Mouse (Mus musculus) MEL (cell line): ENCODE data around the gene Cfap299. TPM values are rescaled to one million over a fixed set of nuclear protein-coding genes. Genes with fewer than 3 reads are reported as not detected.

ENCODE experiments used
- DNase-seq: peaks from one replicate; pipeline ENCODE4 v3.0.0; 2011; ENCODE audit warnings: low read depth, low spot score
- H3K27ac ChIP-seq: 2 replicates; pipeline ENCODE4 v1.5.1; 2012; ENCODE audit warnings: low read depth, mild to moderate bottlenecking, control low read depth, low read length, moderate library complexity; ENCODE audit not compliant: control insufficient read depth
- H3K27me3 ChIP-seq, 2 experiments: fragments of 150-350 bp in 1 of 2; sonication (generic) in 1 of 2; 2 replicates each; pipeline ENCODE4 v1.6.1; 2012; ENCODE audit warnings: low read length in 2 of 2, mild to moderate bottlenecking in 2 of 2, improper control_type of control experiment in 1 of 2, moderate library complexity in 1 of 2; ENCODE audit not compliant: insufficient read depth in 2 of 2, control insufficient read depth in 1 of 2
- H3K36me3 ChIP-seq, 2 experiments: 2 replicates each; pipeline ENCODE4 v1.6.1; 2012 to 2014; ENCODE audit warnings: low read length in 2 of 2, improper control_type of control experiment in 1 of 2, inconsistent platforms in 1 of 2, mild to moderate bottlenecking in 1 of 2; ENCODE audit not compliant: insufficient read depth in 2 of 2, control insufficient read depth in 1 of 2
- H3K4me1 ChIP-seq, 2 experiments: fragments of 150-350 bp in 1 of 2; sonication (generic) in 1 of 2; 2 replicates each; pipeline ENCODE4 v1.6.1; 2012; ENCODE audit warnings: low read length in 2 of 2, improper control_type of control experiment in 1 of 2, mild to moderate bottlenecking in 1 of 2; ENCODE audit not compliant: insufficient read depth in 2 of 2, control insufficient read depth in 1 of 2
- H3K4me3 ChIP-seq, 2 experiments: fragments of 150-350 bp in 1 of 2; sonication (generic) in 1 of 2; 2 replicates each; pipeline ENCODE4 v1.5.1; 2012; ENCODE audit warnings: low read depth in 2 of 2, low read length in 2 of 2, mild to moderate bottlenecking in 2 of 2, moderate library complexity in 2 of 2, control low read depth in 1 of 2, improper control_type of control experiment in 1 of 2; ENCODE audit not compliant: control insufficient read depth in 1 of 2, insufficient read depth in 1 of 2
- H3K79me2 ChIP-seq: 2 replicates; pipeline ENCODE4 v1.6.1; 2012; ENCODE audit warnings: mild to moderate bottlenecking, low read length, moderate library complexity; ENCODE audit not compliant: control insufficient read depth, poor library complexity, insufficient read depth
- H3K9ac ChIP-seq: 2 replicates; pipeline ENCODE4 v1.6.1; 2012; ENCODE audit warnings: low read depth, mild to moderate bottlenecking, control low read depth, low read length, moderate library complexity; ENCODE audit not compliant: control insufficient read depth, poor library complexity, severe bottlenecking
- H3K9me3 ChIP-seq: fragments of 150-350 bp; sonication (generic); replicated peaks from 2 replicates; pipeline ENCODE4 v1.6.1; 2012; ENCODE audit warnings: mild to moderate bottlenecking, low read length, improper control_type of control experiment, moderate library complexity; ENCODE audit not compliant: insufficient read depth
- BHLHE40 ChIP-seq: IDR thresholded peaks from 2 replicates; pipeline ENCODE4 v1.6.1; 2012; ENCODE audit warnings: low read depth, mild to moderate bottlenecking, inconsistent platforms, low read length, improper control_type of control experiment, borderline replicate concordance
- CHD1 ChIP-seq: IDR thresholded peaks from 2 replicates; pipeline ENCODE4 v1.6.1; 2012; ENCODE audit warnings: low read depth, mild to moderate bottlenecking, inconsistent platforms, low read length, improper control_type of control experiment
- CHD2 ChIP-seq: IDR thresholded peaks from 2 replicates; pipeline ENCODE4 v1.6.1; 2011; ENCODE audit warnings: low read length, improper control_type of control experiment
- CTCF ChIP-seq, 3 experiments: IDR thresholded peaks in 2 of 3; conservative IDR thresholded peaks in 1 of 3; 2 replicates each; pipeline ENCODE4 v1.5.1; 2011 to 2012; ENCODE audit warnings: low read length in 3 of 3, low read depth in 2 of 3, mild to moderate bottlenecking in 2 of 3, improper control_type of control experiment in 1 of 3, inconsistent platforms in 1 of 3, mixed read lengths in 1 of 3, moderate library complexity in 1 of 3; ENCODE audit not compliant: control insufficient read depth in 1 of 3, insufficient read depth in 1 of 3, poor library complexity in 1 of 3, severe bottlenecking in 1 of 3
- ELF1 ChIP-seq: IDR thresholded peaks from 2 replicates; pipeline ENCODE4 v1.6.1; 2014; ENCODE audit warnings: low read depth, mild to moderate bottlenecking, inconsistent platforms, low read length, improper control_type of control experiment, moderate library complexity
- EP300 ChIP-seq, 2 experiments: IDR thresholded peaks; 2 replicates each; pipeline ENCODE4 v1.6.1; 2011; ENCODE audit warnings: improper control_type of control experiment in 2 of 2, low read length in 2 of 2, low read depth in 1 of 2, mild to moderate bottlenecking in 1 of 2
- ETS1 ChIP-seq: IDR thresholded peaks from 2 replicates; pipeline ENCODE4 v1.6.1; 2012; ENCODE audit warnings: low read depth, mild to moderate bottlenecking, inconsistent platforms, low read length, improper control_type of control experiment, moderate library complexity
- GATA1 ChIP-seq: IDR thresholded peaks from 2 replicates; pipeline ENCODE4 v1.6.1; 2011; ENCODE audit warnings: low read depth, low read length, improper control_type of control experiment
- HCFC1 ChIP-seq: IDR thresholded peaks from 2 replicates; pipeline ENCODE4 v1.6.1; 2012; ENCODE audit warnings: low read depth, mild to moderate bottlenecking, inconsistent platforms, low read length, improper control_type of control experiment, moderate library complexity
- KAT2A ChIP-seq: conservative IDR thresholded peaks from 2 replicates; pipeline ENCODE4 v1.6.1; 2012; ENCODE audit warnings: low read depth, low read length, improper control_type of control experiment, inconsistent platforms
- MAX ChIP-seq: IDR thresholded peaks from 2 replicates; pipeline ENCODE4 v1.6.1; 2011; ENCODE audit warnings: low read length, improper control_type of control experiment
- MAZ ChIP-seq: IDR thresholded peaks from 2 replicates; pipeline ENCODE4 v1.6.1; 2012; ENCODE audit warnings: low read depth, mild to moderate bottlenecking, inconsistent platforms, low read length, improper control_type of control experiment
- MEF2A ChIP-seq: IDR thresholded peaks from 2 replicates; pipeline ENCODE4 v1.6.1; 2014; ENCODE audit warnings: low read depth, mild to moderate bottlenecking, inconsistent platforms, low read length, improper control_type of control experiment; ENCODE audit not compliant: poor library complexity, insufficient replicate concordance, severe bottlenecking; ENCODE audit errors: extremely low read depth
- MYB ChIP-seq: IDR thresholded peaks from 2 replicates; pipeline ENCODE4 v1.6.1; 2011; ENCODE audit warnings: mild to moderate bottlenecking, low read depth, low read length, improper control_type of control experiment
- MYC ChIP-seq: IDR thresholded peaks from 2 replicates; pipeline ENCODE4 v1.6.1; 2011; ENCODE audit warnings: low read depth, mild to moderate bottlenecking, low read length, improper control_type of control experiment, moderate library complexity
- NELFE ChIP-seq: IDR thresholded peaks from 2 replicates; pipeline ENCODE4 v1.6.1; 2011; ENCODE audit warnings: low read depth, low read length, improper control_type of control experiment
- NRF1 ChIP-seq: IDR thresholded peaks from 2 replicates; pipeline ENCODE4 v1.6.1; 2014; ENCODE audit warnings: low read depth, mild to moderate bottlenecking, inconsistent platforms, low read length, improper control_type of control experiment, moderate library complexity; ENCODE audit not compliant: poor library complexity, insufficient read depth, severe bottlenecking
- POLR2AphosphoS2 ChIP-seq: IDR thresholded peaks from 2 replicates; pipeline ENCODE4 v1.6.1; 2011; ENCODE audit warnings: low read length, improper control_type of control experiment
- RCOR1 ChIP-seq: IDR thresholded peaks from 2 replicates; pipeline ENCODE4 v1.6.1; 2012; ENCODE audit warnings: low read depth, mild to moderate bottlenecking, inconsistent platforms, low read length, improper control_type of control experiment
- SIN3A ChIP-seq: IDR thresholded peaks from 2 replicates; pipeline ENCODE4 v1.6.1; 2012; ENCODE audit warnings: low read length, improper control_type of control experiment, inconsistent platforms
- TAL1 ChIP-seq: IDR thresholded peaks from 2 replicates; pipeline ENCODE4 v1.6.1; 2012; ENCODE audit warnings: mild to moderate bottlenecking, inconsistent platforms, low read length, moderate library complexity, mixed read lengths
- USF1 ChIP-seq: IDR thresholded peaks from 2 replicates; pipeline ENCODE4 v1.6.1; 2014; ENCODE audit warnings: low read depth, mild to moderate bottlenecking, inconsistent platforms, low read length, improper control_type of control experiment, moderate library complexity
- USF2 ChIP-seq, 2 experiments: IDR thresholded peaks; 2 replicates each; pipeline ENCODE4 v1.6.1; 2011 to 2012; ENCODE audit warnings: improper control_type of control experiment in 2 of 2, low read length in 2 of 2, borderline replicate concordance in 1 of 2, inconsistent platforms in 1 of 2, low read depth in 1 of 2, mild to moderate bottlenecking in 1 of 2; ENCODE audit not compliant: insufficient read depth in 1 of 2
- ZC3H11A ChIP-seq: IDR thresholded peaks from 2 replicates; pipeline ENCODE4 v1.6.1; 2012; ENCODE audit warnings: low read depth, mild to moderate bottlenecking, inconsistent platforms, low read length, improper control_type of control experiment
- ZMIZ1 ChIP-seq: IDR thresholded peaks from 2 replicates; pipeline ENCODE4 v1.6.1; 2012; ENCODE audit warnings: low read depth, mild to moderate bottlenecking, inconsistent platforms, low read length, improper control_type of control experiment, moderate library complexity
- ZNF384 ChIP-seq: IDR thresholded peaks from 2 replicates; pipeline ENCODE4 v1.6.1; 2012; ENCODE audit warnings: low read depth, mild to moderate bottlenecking, inconsistent platforms, low read length, improper control_type of control experiment
- polyA plus RNA-seq, 2 experiments: library from polyadenylated mRNA; stranded (reverse) in 1 of 2; unstranded in 1 of 2; fragments of >175 nt in 1 of 2; fragments of >200 nt in 1 of 2; gene quantifications; 2 replicates each; pipeline versions ENCODE4 v1.2.1 to v1.2.4; 2012; ENCODE audit warnings: low replicate concordance in 2 of 2, low read depth in 1 of 2; ENCODE audit not compliant: insufficient read length in 2 of 2, insufficient read depth in 1 of 2, missing spikeins in 1 of 2
- total RNA-seq: library from RNA; depleted of rRNA; stranded (reverse); fragments of 300-350 nt; gene quantifications from 2 replicates; pipeline ENCODE4 v1.2.3, GENCODE M21; 2012

Cfap299 gene
- total and polyA plus RNA-seq, 3 experiments = not detected

DNA sequence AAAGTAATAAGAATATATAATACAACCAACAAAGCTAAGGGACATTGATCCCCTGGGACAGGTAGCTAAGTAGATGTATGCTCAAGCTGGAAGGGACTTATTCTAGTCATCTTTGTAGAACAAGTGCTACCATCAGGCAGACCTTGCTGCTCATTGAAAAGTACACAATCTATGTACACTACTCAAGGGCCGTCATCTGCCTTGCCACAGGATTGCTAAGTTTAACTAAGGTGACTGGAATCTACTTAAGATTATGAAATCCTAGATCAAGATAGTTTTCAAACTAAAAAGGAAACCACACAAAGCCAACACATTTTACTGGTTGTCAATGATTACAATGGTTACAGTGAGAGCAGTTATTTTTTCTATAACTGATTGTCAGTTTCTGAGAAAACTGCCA, 483.3 kb downstream of the Cfap299 start:
- DNase-seq = no peak
- TF ChIP-seq NRF1 = no peak
- no peak for TF ChIP-seq CTCF (IDR thresholded peaks at IDR 0.05 in 2 of 3, conservative IDR thresholded peaks at IDR 0.05 in 1 of 3; ENCODE audit: control insufficient read depth in 1 of 3, insufficient read depth in 1 of 3, low read depth in 2 of 3, low read length in 3 of 3, poor library complexity in 1 of 3, severe bottlenecking in 1 of 3)
- TF ChIP-seq MAX = no peak
- TF ChIP-seq RCOR1 = no peak
- no peak for TF ChIP-seq EP300 (IDR thresholded peaks at IDR 0.05; ENCODE audit: low read depth in 1 of 2, low read length in 2 of 2)
- TF ChIP-seq MYC = no peak
- TF ChIP-seq ETS1 = no peak
- TF ChIP-seq ZMIZ1 = no peak
- TF ChIP-seq POLR2AphosphoS2 = no peak
- TF ChIP-seq GATA1 = no peak
- TF ChIP-seq KAT2A = no peak
- TF ChIP-seq CHD2 = no peak
- no peak for TF ChIP-seq TAL1
- no peak for TF ChIP-seq HCFC1
- TF ChIP-seq MEF2A = no peak
- no peak for TF ChIP-seq CHD1
- TF ChIP-seq USF1 = no peak
- TF ChIP-seq MAZ = no peak
- no peak overlapping the region for H3K27ac ChIP-seq

GRCm38 (mm10) chr5:98815269-98815668, 486.2 kb downstream of the Cfap299 start:
- Histone ChIP-seq H3K9ac (no peak overlapping the region), H3K9me3 (no peaks in the 10 kb centered on the region), H3K4me3 (no peak overlapping the region), H3K79me2 (no peaks in the 10 kb centered on the region), H3K27me3 (no peaks in the 10 kb centered on the region), H3K4me1 (no peaks in the 10 kb centered on the region), H3K36me3 (no peaks in the 10 kb centered on the region), H3K27ac (no peak overlapping the region)
- TF ChIP-seq SIN3A (no peak), MYB (no peak), ZMIZ1 (no peak), NELFE (no peak), NRF1 (no peak), ELF1 (no peak), HCFC1 (no peak), BHLHE40 (no peak), MAX (no peak), ZC3H11A (no peak), CHD1 (no peak), ZNF384 (no peak), USF2 (IDR thresholded peaks at IDR 0.05; ENCODE audit: borderline replicate concordance in 1 of 2, insufficient read depth in 1 of 2, low read depth in 1 of 2, low read length in 2 of 2) (no peak)
- DNase-seq = no peak

More for the DNA sequence above, 483.3 kb downstream of the Cfap299 start:
- Histone ChIP-seq H3K27me3 (no peaks in the 10 kb centered on the region), H3K4me3 (no peak overlapping the region), H3K36me3 (no peaks in the 10 kb centered on the region), H3K79me2 (no peaks in the 10 kb centered on the region), H3K9me3 (no peaks in the 10 kb centered on the region), H3K4me1 (no peaks in the 10 kb centered on the region), H3K9ac (no peak overlapping the region)
